ENCODE assay signal across 18 mouse cellular contexts in the genomic region with DNA sequence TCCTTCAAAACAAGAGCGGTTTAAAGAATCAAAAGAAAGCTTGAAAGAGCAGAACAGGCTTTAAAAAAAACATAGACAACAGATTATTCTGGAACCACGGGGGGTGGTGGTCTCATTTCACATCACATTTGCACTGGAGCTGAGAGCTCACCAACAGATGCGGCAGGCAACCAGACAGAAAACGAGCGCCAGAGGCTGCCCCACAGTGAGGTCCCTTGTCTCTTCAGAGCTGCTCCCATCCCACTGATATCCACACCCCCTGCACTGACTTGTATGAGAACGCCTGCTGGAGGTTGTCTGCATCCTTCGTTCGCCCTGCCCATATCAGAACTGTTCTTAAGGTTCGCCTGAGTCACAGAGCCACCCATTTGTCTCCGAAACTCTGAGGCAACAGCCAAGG.
DNase-seq lines count a peak whose midpoint lies in the region; ATAC-seq and TF ChIP-seq lines count a peak whose summit lies in the region.
"Had no signal": no experiment of that assay in that cellular context is flagged by ENCODE, and none has a peak within 500 bp of the region (broad histone marks: within the 10 kb centered on the region; RNA-seq: fewer than 3 reads in every experiment).

No protein-coding gene starts in this region.

- no peak for ATAC-seq in neural tube, embryonic 11.5 days (ENCODE audit: insufficient read depth, low FRiP score, low TSS enrichment)
- ATAC-seq in hindbrain, embryonic 16.5 days, result peak; percentile 34; the same call in 1 of the 2 replicates
- ATAC-seq in megakaryocyte-erythroid progenitor cell, adult 5-6 weeks (replicated peaks; ENCODE audit: low FRiP score, low TSS enrichment, poor library complexity, severe bottlenecking), result no peak

- peaks cover 10% of the 10 kb centered on the region for H3K4me1 ChIP-seq in neural tube, embryonic 11.5 days (ENCODE audit: control insufficient read depth, insufficient read depth, low read length)
- H3K4me1 ChIP-seq in hindbrain, embryonic 16.5 days (ENCODE audit: control insufficient read depth, insufficient read depth, low read depth, low read length), result peaks cover 9% of the 10 kb centered on the region
- peaks cover 6% of the 10 kb centered on the region for H3K4me1 ChIP-seq in limb, embryonic 10.5 days
- no peaks in the 10 kb centered on the region for H3K4me1 ChIP-seq in lung, adult 2 months (ENCODE audit: control insufficient read depth, insufficient read depth, low read length)
- H3K4me1 ChIP-seq: limb, embryonic 13.5 days had no signal

- TF ChIP-seq CTCF in lung, adult 2 months (IDR thresholded peaks at IDR 0.05; ENCODE audit: insufficient read depth, low read length), result no peak

- WGBS in neural tube, embryonic 11.5 days, result 28% methylated on average over 10 of the region's 10 CpGs
- 23% methylated on average over 10 of the region's 10 CpGs for WGBS in hindbrain, embryonic 16.5 days
- 75% methylated on average over 10 of the region's 10 CpGs for WGBS in limb, embryonic 10.5 days
- 85% methylated on average over 10 of the region's 10 CpGs for WGBS in lung, adult 2 months

- H3K4me2 ChIP-seq in neural tube, embryonic 11.5 days (ENCODE audit: low read depth), result no peak overlapping the region
- H3K4me2 ChIP-seq in hindbrain, embryonic 16.5 days (ENCODE audit: low read length), result peak overlapping the region; percentile 19; the same call in 1 of the 2 replicates
- H3K4me2 ChIP-seq: embryonic facial prominence, embryonic 12.5 days; limb, embryonic 13.5 days had no signal

- no peaks in the 10 kb centered on the region for H3K9me3 ChIP-seq in neural tube, embryonic 11.5 days (ENCODE audit: control insufficient read depth, low read length)
- no peaks in the 10 kb centered on the region for H3K9me3 ChIP-seq in hindbrain, embryonic 16.5 days (ENCODE audit: control insufficient read depth, low read length)
- H3K9me3 ChIP-seq in limb, embryonic 10.5 days (replicated peaks), result no peaks in the 10 kb centered on the region
- H3K9me3 ChIP-seq: embryonic facial prominence, embryonic 12.5 days; limb, embryonic 13.5 days had no signal

- no peak for TF ChIP-seq POLR2A in lung, adult 2 months (IDR thresholded peaks at IDR 0.05; ENCODE audit: borderline replicate concordance, extremely low read depth, low read depth, low read length)

- H3K27me3 ChIP-seq in neural tube, embryonic 11.5 days (ENCODE audit: control insufficient read depth, insufficient read depth, low read length), result no peaks in the 10 kb centered on the region
- no peaks in the 10 kb centered on the region for H3K27me3 ChIP-seq in hindbrain, embryonic 16.5 days (replicated peaks; ENCODE audit: control insufficient read depth, insufficient read depth, low read length)
- no peaks in the 10 kb centered on the region for H3K27me3 ChIP-seq in limb, embryonic 10.5 days (ENCODE audit: low read depth, poor library complexity, severe bottlenecking)
- H3K27me3 ChIP-seq: embryonic facial prominence, embryonic 12.5 days; limb, embryonic 13.5 days had no signal

- peak; percentile 72 to 79 for DNase-seq in cerebellum, postnatal 10 days
- DNase-seq in cerebellum, adult 11-12 months, result no peak
- peak; percentile 44 for DNase-seq in neural tube, embryonic 11.5 days (ENCODE audit: low spot score)
- no peak for DNase-seq in neural tube, embryonic 10.5 days (ENCODE audit: extremely low spot score, low spot score)
- no peak for DNase-seq in limb, embryonic 10.5 days (ENCODE audit: low spot score)
- no peak for DNase-seq in lung, adult 2 months
- DNase-seq: B cell, adult 2 months; cerebellum, adult 11 months; heart, postnatal 10 days; kidney, adult 8-10 months; layer of hippocampus, adult 9-11 months; lung, postnatal 10 days; right cerebral cortex, postnatal 14 days had no signal

- H3K27ac ChIP-seq in neural tube, embryonic 11.5 days (ENCODE audit: low read depth, low read length), result no peak overlapping the region
- H3K27ac ChIP-seq in hindbrain, embryonic 16.5 days (ENCODE audit: low read depth, low read length), result peak overlapping the region; percentile 29; the same call in 1 of the 2 replicates
- no peak overlapping the region for H3K27ac ChIP-seq in limb, embryonic 10.5 days
- H3K27ac ChIP-seq: embryonic facial prominence, embryonic 12.5 days; limb, embryonic 13.5 days had no signal

- no peaks in the 10 kb centered on the region for H3K36me3 ChIP-seq in neural tube, embryonic 11.5 days (ENCODE audit: control insufficient read depth, insufficient read depth, low read length)
- H3K36me3 ChIP-seq in hindbrain, embryonic 16.5 days (ENCODE audit: control insufficient read depth, insufficient read depth, low read length), result no peaks in the 10 kb centered on the region
- peaks cover 31% of the 10 kb centered on the region for H3K36me3 ChIP-seq in limb, embryonic 10.5 days
- H3K36me3 ChIP-seq: embryonic facial prominence, embryonic 12.5 days; G1E had no signal

- H3K4me3 ChIP-seq in neural tube, embryonic 11.5 days (ENCODE audit: low read depth, low read length), result no peak overlapping the region
- H3K4me3 ChIP-seq in hindbrain, embryonic 16.5 days (ENCODE audit: low read length), result no peak overlapping the region
- H3K4me3 ChIP-seq in limb, embryonic 10.5 days, result no peak overlapping the region
- no peak overlapping the region for H3K4me3 ChIP-seq in lung, adult 2 months (replicated peaks; ENCODE audit: extremely low read depth, low read depth, low read length)
- H3K4me3 ChIP-seq: embryonic facial prominence, embryonic 12.5 days; limb, embryonic 13.5 days had no signal

- no peak overlapping the region for H3K9ac ChIP-seq in neural tube, embryonic 11.5 days (ENCODE audit: low read length)
- no peak overlapping the region; the same call in 1 of the 2 replicates for H3K9ac ChIP-seq in hindbrain, embryonic 16.5 days (ENCODE audit: low read depth, low read length)
- H3K9ac ChIP-seq: embryonic facial prominence, embryonic 12.5 days; limb, embryonic 13.5 days had no signal

Comparison
In these comparisons a context has a peak if more than half of its experiments do, and no peak if none do; other contexts are left out.
1. DNase-seq: peak in cerebellum, postnatal 10 days (2 of 2) and neural tube, embryonic 11.5 days (single experiment); none in cerebellum, adult 11-12 months (single experiment), neural tube, embryonic 10.5 days (single experiment), limb, embryonic 10.5 days (single experiment) and lung, adult 2 months (single experiment).